Mouse (Mus musculus): Measurements from ENCODE around the gene Cep63.

The Cep63 gene

DNA sequence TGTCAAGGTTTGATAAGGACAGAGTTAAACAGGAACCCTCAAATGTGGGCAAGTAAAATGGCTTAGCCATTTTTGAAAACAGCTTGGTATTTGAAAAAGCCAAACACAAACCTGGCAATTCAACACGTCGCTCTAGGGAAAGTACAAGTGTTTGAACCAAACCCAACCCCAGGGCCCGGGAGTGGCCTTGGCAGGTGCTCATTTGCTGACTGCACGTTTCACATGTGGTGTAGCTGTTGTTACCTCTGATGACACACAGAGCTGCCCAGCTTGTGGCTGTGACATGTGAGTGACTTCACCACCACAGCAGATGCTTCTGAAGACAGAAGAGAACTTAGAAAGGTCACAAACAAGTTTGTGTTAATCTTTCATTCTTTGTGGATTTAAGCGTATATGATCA, 53.4 kb downstream of the Cep63 start:
- in situ Hi-C loops (cut with MboI, MseI), result no loop called here

DNA sequence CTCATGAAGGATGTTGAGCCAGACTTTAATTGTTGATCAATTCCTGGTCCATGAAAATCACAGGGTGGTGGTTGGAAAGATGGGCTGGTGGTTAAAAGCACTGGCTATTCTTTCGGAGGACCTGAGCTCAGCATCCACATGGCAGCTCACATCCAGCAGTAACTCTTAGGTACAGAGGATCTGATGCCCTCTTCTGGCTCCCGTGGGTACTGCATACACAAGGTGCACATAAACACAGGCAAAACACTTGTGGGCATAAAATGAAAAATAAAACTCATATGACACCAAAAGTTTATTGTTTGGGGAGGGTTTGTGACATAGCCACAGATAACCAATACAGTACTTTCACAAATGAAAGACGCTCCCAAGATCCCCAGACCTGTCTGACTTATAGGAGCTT, 67.9 kb downstream of the Cep63 start:
- in situ Hi-C loops (cut with MboI, MseI), result no loop called here

GRCm38 (mm10) chr9:102553781-102554180, 72.6 kb downstream of the Cep63 start:
- in situ Hi-C loops (cut with MboI, MseI), result no loop called here

DNA sequence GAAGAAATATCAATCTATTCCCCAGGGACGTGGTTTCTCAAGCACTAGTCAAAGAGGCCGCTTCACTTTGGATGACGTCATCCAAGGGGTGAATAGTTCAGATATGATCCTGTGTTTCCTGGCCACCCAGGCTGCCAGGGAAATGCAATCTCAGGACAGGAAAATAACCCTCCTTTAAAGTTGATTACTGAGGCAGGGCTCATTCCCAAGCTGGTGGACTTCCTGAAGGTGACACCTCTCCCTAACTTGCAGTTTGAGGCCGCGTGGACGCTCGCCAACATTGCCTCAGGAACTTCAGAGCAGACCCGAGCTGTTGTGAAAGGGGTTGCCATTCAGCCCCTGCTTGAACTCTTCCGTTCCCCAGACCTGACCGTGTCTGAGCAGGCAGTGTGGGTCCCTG, 74.6 kb downstream of the Cep63 start:
- in situ Hi-C loops (cut with MboI, MseI), result no loop called here

DNA sequence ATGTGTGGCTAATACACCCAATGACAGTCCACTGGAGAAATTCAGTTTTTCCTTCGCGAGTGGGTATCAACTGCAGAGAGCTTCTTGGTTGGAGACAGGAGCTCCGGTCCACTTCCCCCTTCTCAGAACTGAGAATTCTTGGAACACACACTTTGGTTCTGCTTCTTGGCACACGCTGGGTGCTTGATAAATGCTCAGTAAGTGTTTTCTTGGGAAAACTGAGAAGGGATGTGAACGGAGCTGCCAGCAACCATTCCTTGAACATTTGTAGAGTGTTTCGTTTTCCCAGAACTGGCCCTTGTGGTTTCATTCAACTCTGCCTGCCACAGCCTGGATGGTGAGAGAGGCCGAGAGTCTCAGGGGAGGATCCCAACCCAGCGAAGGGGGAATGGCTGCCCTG, 77.1 kb downstream of the Cep63 start:
- in situ Hi-C loops (cut with MboI, MseI), result no loop called here

GRCm38 (mm10) chr9:102547028-102547354, 79.3 kb downstream of the Cep63 start:
- in situ Hi-C loops (cut with MboI, MseI), result no loop called here

DNA sequence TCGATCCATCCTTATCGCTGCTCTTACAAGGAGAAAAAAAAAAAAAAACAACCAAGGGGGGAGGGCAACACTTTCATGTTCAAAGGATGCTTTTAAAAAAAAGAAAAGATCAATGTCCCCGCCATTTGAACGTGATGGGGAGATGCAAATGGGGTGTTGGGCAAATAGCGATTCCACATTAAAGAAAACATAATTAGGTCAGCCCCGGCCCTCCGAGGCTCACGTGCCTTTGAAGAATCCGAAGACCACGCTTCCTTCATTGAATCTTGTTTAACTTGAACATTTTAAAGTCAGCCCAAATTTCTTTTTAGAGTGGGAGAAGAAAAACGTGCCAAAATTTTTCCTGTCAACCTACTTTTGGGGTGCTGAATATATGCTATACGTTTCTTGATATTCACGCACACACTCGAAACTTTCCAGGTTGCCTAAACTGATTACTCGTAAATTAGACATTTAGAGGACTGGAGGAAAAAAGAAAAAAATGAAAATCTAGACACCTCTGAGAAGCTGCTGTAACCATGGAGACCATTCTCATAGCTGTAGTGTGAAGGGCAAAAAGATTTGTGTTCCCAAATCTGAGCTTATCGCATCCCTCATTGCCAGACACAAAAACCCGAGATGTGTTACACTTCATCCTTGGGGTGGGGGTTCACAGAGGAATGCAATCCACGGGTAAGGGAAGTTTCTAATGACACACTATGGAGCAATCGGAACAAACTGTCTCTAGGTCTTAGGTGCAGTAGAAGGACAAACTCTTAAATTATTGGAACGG, 79.9 kb downstream of the Cep63 start:
- in situ Hi-C loops (cut with MboI, MseI), result no loop called here

- in situ Hi-C loops (cut with MboI, MseI), result no loop called here
Observed at GRCm38 (mm10) chr9:102545406-102546255, 80.7 kb downstream of the Cep63 start.

DNA sequence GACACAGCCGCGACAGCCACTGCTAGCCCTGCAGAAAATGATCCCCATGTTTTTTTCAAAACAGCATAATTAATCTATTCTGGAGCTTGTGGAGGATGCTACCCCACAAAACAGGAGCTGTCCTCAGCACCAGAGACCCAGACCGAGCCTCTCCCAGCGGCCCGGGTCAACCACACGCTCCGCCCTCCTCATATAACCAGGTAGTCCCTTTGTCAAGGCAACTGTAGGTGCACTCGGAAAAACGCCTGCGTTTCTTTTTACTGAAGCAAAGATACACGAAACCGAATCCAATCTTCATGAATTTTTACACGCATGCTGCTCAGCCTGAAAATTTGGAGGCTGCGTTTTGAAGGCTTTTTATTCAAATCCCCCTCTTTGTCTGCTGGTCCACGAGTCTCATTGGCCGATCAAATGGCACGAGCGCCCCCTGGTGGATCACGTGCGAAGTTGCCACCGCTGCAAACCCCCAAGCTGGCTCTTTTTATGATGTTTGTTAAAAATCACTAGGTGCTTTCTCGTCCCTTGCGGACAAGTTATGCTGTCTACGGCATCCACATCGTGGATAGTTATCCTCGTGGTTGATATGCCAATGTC, 81.5 kb downstream of the Cep63 start:
- in situ Hi-C loops (cut with MboI, MseI), result no loop called here

DNA sequence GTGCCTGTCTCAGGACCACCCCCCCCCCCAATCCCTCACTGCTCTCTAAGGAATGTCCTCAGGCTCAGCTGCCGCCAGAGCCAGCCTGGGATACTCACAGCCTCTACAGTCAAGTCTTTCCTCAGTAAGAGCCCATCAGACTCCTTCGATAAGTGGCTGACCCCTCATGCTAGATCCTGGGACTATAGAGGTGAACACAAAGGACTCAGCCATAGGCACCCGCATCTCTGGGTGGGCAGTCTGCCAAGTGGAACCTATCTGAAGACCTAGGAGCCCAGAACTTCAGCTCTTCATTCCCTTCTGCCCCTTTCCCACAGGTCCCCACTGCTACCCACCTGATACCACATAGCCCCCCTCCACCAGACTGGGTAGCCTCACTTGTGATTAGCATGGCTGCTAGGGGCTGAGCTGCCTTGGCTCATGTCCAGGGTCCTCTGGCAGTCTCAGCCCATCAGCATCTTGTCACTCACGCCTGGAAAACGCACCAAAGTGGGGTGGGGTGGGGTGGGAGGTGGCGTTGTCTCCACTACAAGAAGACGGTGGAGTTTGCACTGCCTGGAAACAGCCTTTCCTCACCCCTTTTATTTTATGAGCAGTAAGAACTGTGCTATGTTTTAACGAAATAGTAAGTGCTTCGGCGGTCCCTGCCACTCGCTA, 82.1 kb downstream of the Cep63 start:
- in situ Hi-C loops (cut with MboI, MseI), result no loop called here

GRCm38 (mm10) chr9:102543761-102544115, 82.6 kb downstream of the Cep63 start:
- in situ Hi-C loops (cut with MboI, MseI), result no loop called here

DNA sequence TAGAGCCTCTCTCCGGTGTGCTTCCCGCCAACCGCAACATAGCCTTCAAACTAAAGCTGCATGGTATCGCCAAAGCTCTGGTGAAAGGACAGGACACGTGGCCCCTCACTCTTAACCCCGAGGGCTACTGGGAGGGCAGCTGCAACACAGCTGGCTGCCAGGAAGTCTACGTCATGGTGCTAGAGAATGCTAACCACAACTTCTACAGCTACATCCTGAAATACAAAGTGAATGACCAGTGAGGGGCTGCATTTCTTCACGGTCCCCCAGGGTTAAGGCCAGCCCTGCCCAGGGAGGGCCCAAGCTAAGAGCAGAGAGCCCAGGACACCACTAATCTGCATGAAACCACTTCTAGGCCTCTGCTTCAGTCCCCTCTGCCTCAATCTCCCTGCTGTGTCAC, 83.8 kb downstream of the Cep63 start:
- in situ Hi-C loops (cut with MboI, MseI), result no loop called here

DNA sequence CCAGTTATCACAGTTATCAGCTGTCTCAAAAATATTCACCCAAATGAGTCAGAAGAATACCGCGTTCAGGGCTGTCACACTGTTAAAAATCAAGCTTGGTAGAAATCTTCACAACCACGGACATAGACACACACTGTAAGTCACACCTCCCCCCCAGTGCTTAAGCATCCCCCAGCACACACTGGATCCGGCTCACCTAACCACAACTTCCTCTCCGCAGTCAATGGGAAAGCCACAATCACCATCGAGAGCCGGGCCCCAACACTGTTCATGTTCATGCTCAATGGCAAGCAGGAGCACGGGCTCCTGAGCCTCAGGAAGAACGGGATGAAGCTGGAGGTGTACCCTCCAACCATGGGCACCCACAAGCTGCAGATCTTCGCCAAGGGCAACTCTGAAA, 84.7 kb downstream of the Cep63 start:
- in situ Hi-C loops (cut with MboI, MseI), result no loop called here

- in situ Hi-C loops (cut with MboI, MseI), result loop anchor here (10.0 kb wide), 1 partner anchor 245 kb away; no protein-coding TSS in a partner anchor
Observed at GRCm38 (mm10) chr9:102539699-102540098, 86.6 kb downstream of the Cep63 start.

DNA sequence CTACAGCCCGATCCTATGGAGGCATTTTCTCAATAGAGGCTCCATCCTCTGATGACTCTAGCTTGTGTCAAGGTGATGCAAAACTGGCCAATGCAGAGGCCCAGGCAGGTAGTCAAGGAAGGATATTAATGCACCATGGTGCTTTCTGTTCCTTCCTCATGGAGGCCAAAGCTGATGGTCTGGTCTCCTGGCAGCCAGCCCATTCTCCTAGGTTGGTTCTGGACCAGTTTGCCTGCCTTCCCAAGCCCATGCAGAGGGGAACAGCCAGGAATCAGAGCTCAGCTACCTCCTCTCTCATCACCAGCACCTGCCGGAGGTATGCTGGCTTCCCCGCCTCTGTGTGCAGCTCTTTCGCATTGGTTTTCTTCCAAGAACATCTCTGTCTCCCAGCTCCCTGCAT, 89.4 kb downstream of the Cep63 start:
- in situ Hi-C loops (cut with MboI, MseI), result loop anchor here (10.0 kb wide), 1 partner anchor 248 kb away; no protein-coding TSS in a partner anchor

Measured in regulatory T cell (primary cell).